Mouse (Mus musculus) heart, adult 2 months (tissue): ENCODE data around the gene Gm47996.

ENCODE experiments used
- CTCF ChIP-seq: fragments of 200-600 bp; IDR thresholded peaks from 2 replicates; pipeline ENCODE4 v1.8.1; 2022; ENCODE audit warnings: antibody characterized with exemption, mild to moderate bottlenecking, moderate library complexity
- POLR2A ChIP-seq: fragments of 200-500 bp; IDR thresholded peaks from 2 replicates; pipeline ENCODE4 v1.6.1; 2011; ENCODE audit warnings: mild to moderate bottlenecking, low read depth, low read length, control low read depth; ENCODE audit not compliant: insufficient read depth

GRCm38 (mm10) chr1:151233756-151234155 is 23.8 kb downstream of the Gm47996 start:
- no peak for TF ChIP-seq CTCF
- no peak for TF ChIP-seq POLR2A
